Mouse (Mus musculus): Measurements from ENCODE around the gene Cdkn3. TPM values are rescaled to one million over a fixed set of nuclear protein-coding genes. Genes with fewer than 3 reads are reported as not detected.
A peak's percentile ranks its signal among the peaks of the same experiment; 100 is the strongest.

The Cdkn3 gene
- total RNA-seq (2021), result 1 to 10 TPM in 1 of 2 experiments, under 1 TPM in 1; 0.55 to 1.5 TPM
- 0.70 TPM in 1 of 2 replicates, not detected in the other for polyA plus RNA-seq (2012; rRNA removed)
- long read RNA-seq, partial matches to known transcripts, result 0 of 1 reads
- long read RNA-seq, other reads (novel, unspliced or antisense), result 1 of 1 reads

- Histone ChIP-seq H3K27me3 (ENCODE audit: control insufficient read depth, insufficient read depth, low read length) (no peaks in the 10 kb centered on the region), H3K27ac (no peak within 1 kb of the TSS)
These were observed at the start of gene Cdkn3 for GRCm38 (mm10) chr14:46760355-46761029. TSS of gene Cdkn3 (plus strand) at chr14:46760541.

GRCm38 (mm10) chr14:46718483-46718922, 41.8 kb upstream of the Cdkn3 start:
- H3K27me3 ChIP-seq (ENCODE audit: control insufficient read depth, insufficient read depth, low read length), result no peaks in the 10 kb centered on the region
- no peak overlapping the region for H3K4me3 ChIP-seq
- 72% methylated on average over 12 of the region's 12 CpGs for WGBS
- intact Hi-C loops (cut with DNase I), result no loop called here
- no peaks in the 10 kb centered on the region for H3K36me3 ChIP-seq (ENCODE audit: control insufficient read depth, insufficient read depth, low read length)
- H3K4me1 ChIP-seq (ENCODE audit: control insufficient read depth, insufficient read depth, low read length), result no peaks in the 10 kb centered on the region
- TF ChIP-seq EP300 (IDR thresholded peaks at IDR 0.05; ENCODE audit: insufficient read depth, low read depth, low read length) (no peak), CTCF (IDR thresholded peaks at IDR 0.05) (no peak), POLR2A (IDR thresholded peaks at IDR 0.05; ENCODE audit: insufficient read depth, low read depth, low read length) (no peak)
- no peaks in the 10 kb centered on the region for H3K79me2 ChIP-seq (replicated peaks; ENCODE audit: control insufficient read depth, insufficient read depth, low read length)
- no peak overlapping the region for H3K27ac ChIP-seq
- no peak overlapping the region for H3K9ac ChIP-seq (ENCODE audit: low read depth, low read length)
- DNase-seq, result no peak

More at GRCm38 (mm10) chr14:46760355-46761029, at the start of gene Cdkn3:
- H3K4me3 ChIP-seq, result peak within 1 kb of the TSS; percentile 54
- H3K36me3 ChIP-seq (ENCODE audit: control insufficient read depth, insufficient read depth, low read length), result no peaks in the 10 kb centered on the region
- WGBS, result under 1% methylated on average over 54 of the region's 54 CpGs
- DNase-seq, result peak; percentile 92 to 94
- H3K4me1 ChIP-seq (ENCODE audit: control insufficient read depth, insufficient read depth, low read length), result peaks cover 2% of the 10 kb centered on the region; the same call in 1 of the 2 replicates
- H3K9ac ChIP-seq (ENCODE audit: low read depth, low read length), result peak within 1 kb of the TSS; percentile 81
- no peaks in the 10 kb centered on the region for H3K79me2 ChIP-seq (replicated peaks; ENCODE audit: control insufficient read depth, insufficient read depth, low read length)
- intact Hi-C loops (cut with DNase I), result no loop called here
- TF ChIP-seq EP300 (IDR thresholded peaks at IDR 0.05; ENCODE audit: insufficient read depth, low read depth, low read length), result no peak
- TF ChIP-seq CTCF (IDR thresholded peaks at IDR 0.05), result no peak
- TF ChIP-seq POLR2A (IDR thresholded peaks at IDR 0.05; ENCODE audit: insufficient read depth, low read depth, low read length), result no peak

- Histone ChIP-seq H3K9ac (ENCODE audit: low read depth, low read length) (no peak overlapping the region), H3K4me3 (no peak overlapping the region), H3K79me2 (replicated peaks; ENCODE audit: control insufficient read depth, insufficient read depth, low read length) (no peaks in the 10 kb centered on the region), H3K27ac (no peak overlapping the region), H3K27me3 (ENCODE audit: control insufficient read depth, insufficient read depth, low read length) (no peaks in the 10 kb centered on the region), H3K36me3 (ENCODE audit: control insufficient read depth, insufficient read depth, low read length) (no peaks in the 10 kb centered on the region), H3K4me1 (ENCODE audit: control insufficient read depth, insufficient read depth, low read length) (no peaks in the 10 kb centered on the region)
- peak in 1 of 2 experiments; percentile 28 for DNase-seq
- intact Hi-C loops (cut with DNase I), result loop anchor here (2.0 to 10.0 kb wide), 6 partner anchors 155 to 955 kb away; no protein-coding TSS in a partner anchor
- 61% methylated on average over 5 of the region's 5 CpGs for WGBS
- peak; percentile 64 for TF ChIP-seq CTCF (IDR thresholded peaks at IDR 0.05)
- no peak for TF ChIP-seq EP300 (IDR thresholded peaks at IDR 0.05; ENCODE audit: insufficient read depth, low read depth, low read length)
- TF ChIP-seq POLR2A (IDR thresholded peaks at IDR 0.05; ENCODE audit: insufficient read depth, low read depth, low read length), result no peak
These were observed 38.3 kb upstream of the Cdkn3 start for GRCm38 (mm10) chr14:46722031-46722430.

- Histone ChIP-seq H3K27ac (no peak overlapping the region), H3K9ac (ENCODE audit: low read depth, low read length) (no peak overlapping the region), H3K79me2 (replicated peaks; ENCODE audit: control insufficient read depth, insufficient read depth, low read length) (no peaks in the 10 kb centered on the region), H3K4me3 (no peak overlapping the region), H3K27me3 (ENCODE audit: control insufficient read depth, insufficient read depth, low read length) (no peaks in the 10 kb centered on the region), H3K4me1 (ENCODE audit: control insufficient read depth, insufficient read depth, low read length) (no peaks in the 10 kb centered on the region), H3K36me3 (ENCODE audit: control insufficient read depth, insufficient read depth, low read length) (no peaks in the 10 kb centered on the region)
- TF ChIP-seq CTCF (IDR thresholded peaks at IDR 0.05) (peak; percentile 83), POLR2A (IDR thresholded peaks at IDR 0.05; ENCODE audit: insufficient read depth, low read depth, low read length) (no peak)
- intact Hi-C loops (cut with DNase I), result loop anchor here (1.0 to 10.0 kb wide), 7 partner anchors 157 to 957 kb away; no protein-coding TSS in a partner anchor
- WGBS, result 19% methylated on average over 3 of the region's 3 CpGs
- DNase-seq, result no peak
These were observed 36.5 kb upstream of the Cdkn3 start for GRCm38 (mm10) chr14:46723828-46724227.

GRCm38 (mm10) chr14:46724941-46725340, 35.4 kb upstream of the Cdkn3 start:
- Histone ChIP-seq H3K9ac (ENCODE audit: low read depth, low read length) (no peak overlapping the region), H3K79me2 (replicated peaks; ENCODE audit: control insufficient read depth, insufficient read depth, low read length) (no peaks in the 10 kb centered on the region), H3K4me3 (no peak overlapping the region), H3K4me1 (ENCODE audit: control insufficient read depth, insufficient read depth, low read length) (no peaks in the 10 kb centered on the region), H3K27ac (no peak overlapping the region), H3K36me3 (ENCODE audit: control insufficient read depth, insufficient read depth, low read length) (no peaks in the 10 kb centered on the region), H3K27me3 (ENCODE audit: control insufficient read depth, insufficient read depth, low read length) (no peaks in the 10 kb centered on the region)
- no peak for TF ChIP-seq POLR2A (IDR thresholded peaks at IDR 0.05; ENCODE audit: insufficient read depth, low read depth, low read length)
- TF ChIP-seq EP300 (IDR thresholded peaks at IDR 0.05; ENCODE audit: insufficient read depth, low read depth, low read length), result no peak
- intact Hi-C loops (cut with DNase I), result loop anchor here (1.0 to 10.0 kb wide), 6 partner anchors 158 to 958 kb away; no protein-coding TSS in a partner anchor
- DNase-seq, result no peak
- 62% methylated on average over 5 of the region's 5 CpGs for WGBS

- Histone ChIP-seq H3K9ac (ENCODE audit: low read depth, low read length) (no peak overlapping the region), H3K4me3 (no peak overlapping the region), H3K36me3 (ENCODE audit: control insufficient read depth, insufficient read depth, low read length) (no peaks in the 10 kb centered on the region), H3K79me2 (replicated peaks; ENCODE audit: control insufficient read depth, insufficient read depth, low read length) (no peaks in the 10 kb centered on the region), H3K4me1 (ENCODE audit: control insufficient read depth, insufficient read depth, low read length) (no peaks in the 10 kb centered on the region), H3K27ac (no peak overlapping the region), H3K27me3 (ENCODE audit: control insufficient read depth, insufficient read depth, low read length) (no peaks in the 10 kb centered on the region)
- no peak for TF ChIP-seq POLR2A (IDR thresholded peaks at IDR 0.05; ENCODE audit: insufficient read depth, low read depth, low read length)
- no peak for TF ChIP-seq EP300 (IDR thresholded peaks at IDR 0.05; ENCODE audit: insufficient read depth, low read depth, low read length)
- peak; percentile 66 for TF ChIP-seq CTCF (IDR thresholded peaks at IDR 0.05)
- no peak for DNase-seq
- 38% methylated on average over 3 of the region's 3 CpGs for WGBS
- intact Hi-C loops (cut with DNase I), result loop anchor here (10.0 kb wide), 2 partner anchors 651 to 851 kb away; no protein-coding TSS in a partner anchor
These were observed 34.6 kb upstream of the Cdkn3 start for GRCm38 (mm10) chr14:46725743-46726142.
